In genomic region chr7:19494751-19495474, GRCm38 (mm10) we compare ENCODE assay signal across 20 mouse cellular contexts. TPM values are rescaled to one million over a fixed set of nuclear protein-coding genes. Genes with fewer than 3 reads are reported as not detected.
DNase-seq lines count a peak whose midpoint lies in the region; TF ChIP-seq lines count a peak whose summit lies in the region.
"Had no signal": no experiment of that assay in that cellular context is flagged by ENCODE, and none has a peak within 500 bp of the region (broad histone marks: within the 10 kb centered on the region; RNA-seq: fewer than 3 reads in every experiment).

No protein-coding gene starts in this region.

- H3K27ac ChIP-seq in ES-E14 (ENCODE audit: insufficient read depth, low read depth, low read length, poor library complexity, severe bottlenecking) = no peak overlapping the region
- H3K27ac ChIP-seq: embryonic facial prominence, embryonic 13.5 days; heart, embryonic 10.5 days; hindbrain, embryonic 12.5 days; left cerebral cortex, adult 2 months; limb, embryonic 12.5 days; macrophage; neural tube, embryonic 13.5 days had no signal

- DNase-seq in adrenal gland, postnatal 10 days = peak; percentile 49
- DNase-seq in adrenal gland, postnatal 4 days (ENCODE audit: low spot score in 2 of 2) = no peak
- DNase-seq in kidney, adult 9 months = peak; percentile 47
- DNase-seq in kidney, postnatal 4 days = no peak
- no peak for DNase-seq in ES-E14 (ENCODE audit: low read depth, low spot score)
- peak; percentile 55 to 76 for DNase-seq in kidney, postnatal 36 days
- no peak for DNase-seq in lung, adult 18-20 months
- no peak for DNase-seq in lung, postnatal 25 days (ENCODE audit: low spot score)
- DNase-seq: cerebellum, adult 8-10 months; forebrain, postnatal 0 days; right cerebral cortex, postnatal 25 days had no signal

- H3K36me3 ChIP-seq in ES-E14 (ENCODE audit: control insufficient read depth, insufficient read depth, low read length, poor library complexity, severe bottlenecking) = no peaks in the 10 kb centered on the region
- H3K36me3 ChIP-seq: embryonic facial prominence, embryonic 13.5 days; hindbrain, embryonic 12.5 days; limb, embryonic 12.5 days; neural tube, embryonic 13.5 days had no signal

- no peak overlapping the region for H3K9ac ChIP-seq in ES-E14 (ENCODE audit: insufficient read depth, low read depth, low read length, poor library complexity, severe bottlenecking)
- H3K9ac ChIP-seq: embryonic facial prominence, embryonic 13.5 days; forebrain, postnatal 0 days; hindbrain, embryonic 12.5 days; limb, embryonic 12.5 days; neural tube, embryonic 13.5 days had no signal

- in situ Hi-C loops in ES-E14 (cut with MboI; ENCODE audit: low sequenced_read_pairs in 2 of 2, unreplicated experiment in 2 of 2) = no loop called here

- H3K4me3 ChIP-seq in ES-E14 (ENCODE audit: insufficient read depth in 1 of 2, low read depth in 1 of 2, low read length in 2 of 2, poor library complexity in 1 of 2, severe bottlenecking in 1 of 2) = peak overlapping the region; percentile 2 to 34; a peak in 1 of 4 replicates
- H3K4me3 ChIP-seq: embryonic facial prominence, embryonic 13.5 days; heart, embryonic 10.5 days; hindbrain, embryonic 12.5 days; left cerebral cortex, adult 2 months; limb, embryonic 12.5 days; neural tube, embryonic 13.5 days had no signal

- peaks cover 0 to 13% of the 10 kb centered on the region in 2 experiments; a peak in 3 of 4 replicates for H3K4me1 ChIP-seq in ES-E14 (ENCODE audit: control insufficient read depth in 2 of 2, insufficient read depth in 2 of 2, low read length in 2 of 2, poor library complexity in 1 of 2)

- no peaks in the 10 kb centered on the region for H3K9me3 ChIP-seq in ES-E14 (ENCODE audit: control insufficient read depth, insufficient read depth, low read depth, low read length)
- H3K9me3 ChIP-seq: embryonic facial prominence, embryonic 13.5 days; heart, embryonic 10.5 days; hindbrain, embryonic 12.5 days; limb, embryonic 12.5 days; neural tube, embryonic 13.5 days had no signal

TF ChIP-seq in ES-E14, 5 proteins besides CTCF, POLR2A, EP300 and RAD21:
- TF ChIP-seq HCFC1 (IDR thresholded peaks at IDR 0.05; ENCODE audit: borderline replicate concordance, insufficient read depth, low read length) = no peak
- TF ChIP-seq ZC3H11A (IDR thresholded peaks at IDR 0.05; ENCODE audit: borderline replicate concordance, low read depth, low read length) = no peak
- TF ChIP-seq MAFK (IDR thresholded peaks at IDR 0.05; ENCODE audit: insufficient read depth, low read depth, low read length) = no peak
- no peak for TF ChIP-seq ZNF384 (IDR thresholded peaks at IDR 0.05; ENCODE audit: low read depth, low read length)
- no peak for TF ChIP-seq CHD2 (IDR thresholded peaks at IDR 0.05; ENCODE audit: low read depth, low read length)
TF ChIP-seq in ES-E14: peak in this region for 0.

RNA-seq across cellular contexts. Expression of gene Bloc1s3, which starts 13.3 kb away (rescaled TPM):
- total RNA-seq in adrenal gland, postnatal 10 days (2021) = 1 to 10 TPM; 5.2 to 5.4 TPM
- 1 to 10 TPM; 7.7 to 8.1 TPM for total RNA-seq in adrenal gland, postnatal 4 days (2021)
- total RNA-seq in ES-E14 (2012; rRNA removed) = 3.1 and 3.4 TPM in 2 replicates

RNA-seq across cellular contexts. Expression of gene Trappc6a, which starts 13.3 kb away (rescaled TPM):
- 10 to 100 TPM; 76.6 to 80.9 TPM for total RNA-seq in adrenal gland, postnatal 10 days (2021)
- 10 to 100 TPM; 67.0 to 76.7 TPM for total RNA-seq in adrenal gland, postnatal 4 days (2021)
- 33.2 and 56.7 TPM in 2 replicates for total RNA-seq in ES-E14 (2012; rRNA removed)

RNA-seq across cellular contexts. Expression of gene Nkpd1, which starts 22.7 kb away (rescaled TPM):
- total RNA-seq in adrenal gland, postnatal 10 days (2021) = under 1 TPM; 0.18 to 0.21 TPM
- total RNA-seq in adrenal gland, postnatal 4 days (2021) = under 1 TPM; 0.17 to 0.28 TPM
- 0.54 and 0.79 TPM in 2 replicates for total RNA-seq in ES-E14 (2012; rRNA removed)
- total RNA-seq: gastrocnemius, adult 8-10 months; heart, postnatal 10 days had no signal

RNA-seq across cellular contexts. Expression of gene Exoc3l2, which starts 31.8 kb away (rescaled TPM):
- total RNA-seq in adrenal gland, postnatal 10 days (2021) = 10 to 100 TPM; 17.4 to 17.9 TPM
- 10 to 100 TPM; 26.7 to 28.7 TPM for total RNA-seq in adrenal gland, postnatal 4 days (2021)
- total RNA-seq in ES-E14 (2012; rRNA removed) = 0.85 and 2.2 TPM in 2 replicates

RNA-seq across cellular contexts. Expression of gene Mark4, which starts 36.3 kb away (rescaled TPM):
- total RNA-seq in adrenal gland, postnatal 10 days (2021) = 10 to 100 TPM; 35.0 to 37.1 TPM
- total RNA-seq in adrenal gland, postnatal 4 days (2021) = 10 to 100 TPM; 47.7 to 51.6 TPM
- total RNA-seq in ES-E14 (2012; rRNA removed) = 9.9 and 10.3 TPM in 2 replicates

Comparison
In these comparisons a context has a peak if more than half of its experiments do, and no peak if none do; other contexts are left out.
1. DNase-seq: peak in adrenal gland, postnatal 10 days (single experiment), kidney, adult 9 months (single experiment) and kidney, postnatal 36 days (2 of 2); none in adrenal gland, postnatal 4 days (0 of 2), kidney, postnatal 4 days (0 of 2), ES-E14 (single experiment), lung, adult 18-20 months (0 of 2) and lung, postnatal 25 days (single experiment).